Mouse (Mus musculus) lung, postnatal 4 days (tissue): ENCODE measurements at regions not wholly inside any gene's neighbourhood (a gene's known extent, or its start where the extent isn't known, plus 50 kb on each side); places are given as distances from the start of the nearest gene placed in this dataset.

Experiments used
- DNase-seq, 2 experiments: peaks; one replicate each; pipeline ENCODE4 v3.0.0; 2021

GRCm38 (mm10) chr13:78348830-78349229, 149.3 kb upstream of the Nr2f1 start:
- DNase-seq = no peak

GRCm38 (mm10) chr13:78324443-78325206, 125.1 kb upstream of the Nr2f1 start:
- no peak for DNase-seq

GRCm38 (mm10) chr13:78323183-78323582, 123.6 kb upstream of the Nr2f1 start:
- DNase-seq = no peak

- DNase-seq = no peak
Measured at GRCm38 (mm10) chr13:78318434-78318833, 118.9 kb upstream of the Nr2f1 start.

DNA sequence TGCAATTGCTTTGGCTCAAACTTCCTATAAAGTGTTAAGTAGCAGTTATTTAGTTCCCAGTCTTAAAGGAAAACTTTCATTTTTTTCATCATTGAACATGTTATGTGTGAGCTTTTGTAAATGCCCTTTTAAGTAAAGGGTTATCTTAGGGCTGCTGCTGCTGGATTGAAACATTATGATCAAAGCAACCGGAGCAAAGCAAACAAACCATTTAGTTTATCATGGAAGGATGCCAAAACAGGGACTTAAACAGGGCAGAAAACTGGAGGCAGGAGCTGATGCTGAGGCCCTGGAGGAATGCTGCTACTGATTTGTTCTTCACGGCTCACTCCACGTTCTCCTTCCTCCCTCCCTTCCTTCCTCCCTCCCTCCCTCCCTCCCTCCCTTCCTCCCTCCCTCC, 111.3 kb upstream of the Nr2f1 start:
- DNase-seq = no peak
